Mouse (Mus musculus) MEL-GATA-1-ER (cell line): Measurements from ENCODE around the gene Atp8b3.

Experiments used
- DNase-seq: peaks from one replicate; pipeline ENCODE4 v3.0.0-alpha.2; 2012; ENCODE audit warnings: low read depth; ENCODE audit errors: extremely low read depth

Atp8b3 gene

GRCm38 (mm10) chr10:80568876-80569275, 30.0 kb upstream of the Atp8b3 start:
- no peak for DNase-seq

GRCm38 (mm10) chr10:80566375-80567092, 27.6 kb upstream of the Atp8b3 start:
- DNase-seq = no peak

- peak; percentile 89 for DNase-seq
Observed at GRCm38 (mm10) chr10:80561116-80561944, 22.4 kb upstream of the Atp8b3 start, which contains the start of gene Rexo1. Gene Rexo1, minus strand, starts transcription at chr10:80561560.

- DNase-seq = no peak
Observed at GRCm38 (mm10) chr10:80560621-80561020, 21.7 kb upstream of the Atp8b3 start.

- DNase-seq = no peak
Observed at GRCm38 (mm10) chr10:80559431-80559830, 20.5 kb upstream of the Atp8b3 start.

- DNase-seq = no peak
Observed at GRCm38 (mm10) chr10:80557346-80557965, 18.5 kb upstream of the Atp8b3 start.

GRCm38 (mm10) chr10:80553997-80554396, 15.1 kb upstream of the Atp8b3 start:
- no peak for DNase-seq

GRCm38 (mm10) chr10:80553575-80553974, 14.7 kb upstream of the Atp8b3 start:
- no peak for DNase-seq

- no peak for DNase-seq
Observed at GRCm38 (mm10) chr10:80552364-80552763, 13.4 kb upstream of the Atp8b3 start.

- DNase-seq = no peak
Observed at GRCm38 (mm10) chr10:80549279-80549678, 10.4 kb upstream of the Atp8b3 start.

- DNase-seq = no peak
Observed at GRCm38 (mm10) chr10:80548428-80549006, 9.6 kb upstream of the Atp8b3 start.

- no peak for DNase-seq
Observed at GRCm38 (mm10) chr10:80547539-80547938, 8.6 kb upstream of the Atp8b3 start.

GRCm38 (mm10) chr10:80546945-80547344, 8.0 kb upstream of the Atp8b3 start:
- no peak for DNase-seq

GRCm38 (mm10) chr10:80545590-80545989, 6.7 kb upstream of the Atp8b3 start:
- DNase-seq = no peak

GRCm38 (mm10) chr10:80543873-80544272, 4.9 kb upstream of the Atp8b3 start:
- DNase-seq = no peak

- DNase-seq = no peak
Observed at GRCm38 (mm10) chr10:80539493-80539892, 569 bp upstream of the Atp8b3 start.

- DNase-seq = no peak
Observed at GRCm38 (mm10) chr10:80538180-80538579, 744 bp downstream of the Atp8b3 start.

GRCm38 (mm10) chr10:80535711-80536110, 3.2 kb downstream of the Atp8b3 start:
- peak; percentile 29 for DNase-seq

- DNase-seq = peak; percentile 50
Observed at GRCm38 (mm10) chr10:80535071-80535470, 3.9 kb downstream of the Atp8b3 start.

GRCm38 (mm10) chr10:80533704-80534103, 5.2 kb downstream of the Atp8b3 start:
- DNase-seq = peak; percentile 74

- DNase-seq = no peak
Observed at GRCm38 (mm10) chr10:80532783-80533182, 6.1 kb downstream of the Atp8b3 start.

GRCm38 (mm10) chr10:80526172-80526571, 12.8 kb downstream of the Atp8b3 start:
- no peak for DNase-seq
